Mouse (Mus musculus) myocyte (in vitro differentiated cells): Measurements from ENCODE around the gene Fam129a.

Source experiments
- CEBPB ChIP-seq: IDR thresholded peaks from 2 replicates; pipeline ENCODE4 v1.6.1; 2011; ENCODE audit warnings: mild to moderate bottlenecking, moderate library complexity; ENCODE audit not compliant: poor library complexity, insufficient read depth, severe bottlenecking
- POLR2A ChIP-seq: IDR thresholded peaks from one replicate; pipeline ENCODE4 v1.6.1; 2011; ENCODE audit warnings: low read depth, mild to moderate bottlenecking, control low read depth, moderate library complexity; ENCODE audit not compliant: insufficient read length

DNA sequence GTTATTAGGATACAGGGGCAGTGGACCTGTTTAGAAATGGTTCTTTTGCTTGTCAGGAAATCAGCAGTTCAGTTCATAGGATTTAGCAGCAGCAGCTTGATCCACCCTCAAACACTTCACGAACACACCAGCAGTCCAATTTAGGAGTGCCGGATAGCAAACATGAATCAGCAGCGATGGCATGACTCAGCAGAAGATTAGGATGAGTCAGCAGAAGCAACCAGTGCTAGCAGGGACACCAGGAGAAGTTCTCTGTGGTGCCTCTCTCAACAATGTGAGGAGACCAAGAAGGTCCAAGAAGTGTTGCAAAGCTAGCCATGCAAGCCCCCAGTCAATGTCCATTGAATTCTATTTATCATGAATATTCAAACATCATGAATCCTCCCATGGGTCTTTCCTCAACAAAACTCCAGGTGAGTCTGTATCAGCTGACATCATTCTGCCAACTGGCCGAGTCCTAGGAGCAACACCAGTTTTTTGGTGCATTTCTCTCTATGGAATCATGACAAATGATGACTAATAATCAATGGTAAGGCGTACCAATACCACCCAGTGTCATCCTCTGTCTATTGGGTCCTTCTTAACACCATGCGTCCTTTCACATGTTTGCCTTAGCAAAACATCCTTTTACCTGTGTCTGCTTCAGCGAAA lies 45.7 kb downstream of the Fam129a start:
- no peak for TF ChIP-seq POLR2A
- TF ChIP-seq CEBPB = no peak
